Mouse (Mus musculus): ENCODE results near the gene Dscam. TPM values are rescaled to one million over a fixed set of nuclear protein-coding genes. Genes with fewer than 3 reads are reported as not detected.
A peak's percentile ranks its signal among the peaks of the same experiment; 100 is the strongest.

The Dscam gene
- polyA plus RNA-seq, 1 experiment = 0.10 TPM

GRCm38 (mm10) chr16:96700551-96700950 lies 470.0 kb downstream of the Dscam start:
- WGBS = 60% methylated on average over 3 of the region's 3 CpGs
- DNase-seq (ENCODE audit: low read depth, low spot score) = no peak

GRCm38 (mm10) chr16:96695882-96696281 lies 474.7 kb downstream of the Dscam start:
- 81% methylated on average over 4 of the region's 4 CpGs for WGBS
- no peak for DNase-seq (ENCODE audit: low read depth, low spot score)

GRCm38 (mm10) chr16:96691576-96691975 lies 479.0 kb downstream of the Dscam start:
- WGBS = 75% methylated on average over 6 of the region's 6 CpGs
- DNase-seq (ENCODE audit: low read depth, low spot score) = no peak

GRCm38 (mm10) chr16:96690052-96690451 lies 480.5 kb downstream of the Dscam start:
- WGBS = 24% methylated on average over 2 of the region's 2 CpGs
- DNase-seq (ENCODE audit: low read depth, low spot score) = no peak

- 54% methylated on average over 1 of the region's 1 CpGs for WGBS
These were observed 481.1 kb downstream of the Dscam start for GRCm38 (mm10) chr16:96689419-96689818.

GRCm38 (mm10) chr16:96685065-96685464 lies 485.5 kb downstream of the Dscam start:
- DNase-seq (ENCODE audit: low read depth, low spot score) = no peak
- WGBS = 87% methylated on average over 14 of the region's 14 CpGs

More at GRCm38 (mm10) chr16:96689419-96689818, 481.1 kb downstream of the Dscam start:
- DNase-seq (ENCODE audit: low read depth, low spot score) = no peak

GRCm38 (mm10) chr16:96684581-96684980 lies 486.0 kb downstream of the Dscam start:
- peak; percentile 11 for DNase-seq (ENCODE audit: low read depth, low spot score)
- 17% methylated on average over 4 of the region's 4 CpGs for WGBS

- 58% methylated on average over 5 of the region's 5 CpGs for WGBS
- no peak for DNase-seq (ENCODE audit: low read depth, low spot score)
These were observed 488.1 kb downstream of the Dscam start for GRCm38 (mm10) chr16:96682289-96682972.

- 84% methylated on average over 8 of the region's 8 CpGs for WGBS
- no peak for DNase-seq (ENCODE audit: low read depth, low spot score)
These were observed 490.6 kb downstream of the Dscam start for GRCm38 (mm10) chr16:96679981-96680380.

- 19% methylated on average over 2 of the region's 2 CpGs for WGBS
- no peak for DNase-seq (ENCODE audit: low read depth, low spot score)
These were observed 493.1 kb downstream of the Dscam start for GRCm38 (mm10) chr16:96677471-96677870.

- WGBS = 61% methylated on average over 1 of the region's 1 CpGs
- DNase-seq (ENCODE audit: low read depth, low spot score) = no peak
These were observed 493.9 kb downstream of the Dscam start for GRCm38 (mm10) chr16:96676663-96677062.

- 54% methylated on average over 25 of the region's 25 CpGs for whole genome bisulfite sequencing
- DNase-seq (ENCODE audit: low read depth, low spot score) = no peak
These were observed 497.2 kb downstream of the Dscam start for GRCm38 (mm10) chr16:96673191-96673847.

- DNase-seq (ENCODE audit: low read depth, low spot score) = peak; percentile 8
- 53% methylated on average over 11 of the region's 11 CpGs for WGBS
These were observed 498.8 kb downstream of the Dscam start for GRCm38 (mm10) chr16:96671603-96672374.

- no peak for DNase-seq (ENCODE audit: low read depth, low spot score)
- 43% methylated on average over 5 of the region's 5 CpGs for WGBS
These were observed 500.8 kb downstream of the Dscam start for GRCm38 (mm10) chr16:96669706-96670105.

- 93% methylated on average over 1 of the region's 1 CpGs for WGBS
These were observed 502.1 kb downstream of the Dscam start for GRCm38 (mm10) chr16:96668478-96668877.

GRCm38 (mm10) chr16:96661073-96661472 lies 509.5 kb downstream of the Dscam start:
- WGBS = 73% methylated on average over 3 of the region's 3 CpGs

More at GRCm38 (mm10) chr16:96668478-96668877, 502.1 kb downstream of the Dscam start:
- DNase-seq (ENCODE audit: low read depth, low spot score) = no peak

GRCm38 (mm10) chr16:96659275-96659674 lies 511.3 kb downstream of the Dscam start:
- no peak for DNase-seq (ENCODE audit: low read depth, low spot score)
- 47% methylated on average over 5 of the region's 5 CpGs for WGBS

More at GRCm38 (mm10) chr16:96661073-96661472, 509.5 kb downstream of the Dscam start:
- DNase-seq (ENCODE audit: low read depth, low spot score) = no peak

- WGBS = 85% methylated on average over 4 of the region's 4 CpGs
- no peak for DNase-seq (ENCODE audit: low read depth, low spot score)
These were observed 515.0 kb downstream of the Dscam start for GRCm38 (mm10) chr16:96655548-96655947.

- DNase-seq (ENCODE audit: low read depth, low spot score) = no peak
- 83% methylated on average over 4 of the region's 4 CpGs for WGBS
These were observed 516.5 kb downstream of the Dscam start for GRCm38 (mm10) chr16:96654054-96654453.

GRCm38 (mm10) chr16:96651444-96651843 lies 519.1 kb downstream of the Dscam start:
- 75% methylated on average over 3 of the region's 3 CpGs for WGBS
- no peak for DNase-seq (ENCODE audit: low read depth, low spot score)

All from large intestine, adult 2 months (tissue).